Mouse (Mus musculus) ES-E14 (cell line): ENCODE measurements around the gene Zfp652. TPM values are rescaled to one million over a fixed set of nuclear protein-coding genes. Genes with fewer than 3 reads are reported as not detected.

Source experiments
- DNase-seq: peaks from one replicate; pipeline ENCODE4 v3.0.0-alpha.2; 2013; ENCODE audit warnings: low read depth, low spot score
- H3K27ac ChIP-seq: 2 replicates; pipeline ENCODE4 v1.5.1; 2012; ENCODE audit warnings: low read depth, mild to moderate bottlenecking, low read length, moderate library complexity, mixed read lengths; ENCODE audit not compliant: poor library complexity, insufficient read depth, severe bottlenecking
- H3K36me3 ChIP-seq: 2 replicates; pipeline ENCODE4 v1.6.1; 2012; ENCODE audit warnings: mild to moderate bottlenecking, low read length, moderate library complexity, mixed read lengths; ENCODE audit not compliant: control insufficient read depth, poor library complexity, insufficient read depth, severe bottlenecking
- H3K4me1 ChIP-seq, 2 experiments: fragments of 150-350 bp in 1 of 2; sonication (generic) in 1 of 2; 2 replicates each; pipeline ENCODE4 v1.6.1; 2012; ENCODE audit warnings: low read length in 2 of 2, mild to moderate bottlenecking in 1 of 2, mixed read lengths in 1 of 2; ENCODE audit not compliant: control insufficient read depth in 2 of 2, insufficient read depth in 2 of 2, poor library complexity in 1 of 2
- H3K4me3 ChIP-seq, 2 experiments: fragments of 150-350 bp in 1 of 2; sonication (generic) in 1 of 2; 2 replicates each; pipeline ENCODE4 v1.5.1; 2012; ENCODE audit warnings: low read length in 2 of 2, low read depth in 1 of 2, mild to moderate bottlenecking in 1 of 2, mixed read lengths in 1 of 2; ENCODE audit not compliant: insufficient read depth in 1 of 2, poor library complexity in 1 of 2, severe bottlenecking in 1 of 2
- H3K9ac ChIP-seq: 2 replicates; pipeline ENCODE4 v1.6.1; 2012; ENCODE audit warnings: low read depth, mild to moderate bottlenecking, low read length, mixed read lengths; ENCODE audit not compliant: poor library complexity, insufficient read depth, severe bottlenecking
- H3K9me3 ChIP-seq: fragments of 150-350 bp; sonication (generic); 2 replicates; pipeline ENCODE4 v1.6.1; 2012; ENCODE audit warnings: low read depth, mild to moderate bottlenecking, low read length; ENCODE audit not compliant: control insufficient read depth, insufficient read depth
- CHD2 ChIP-seq: IDR thresholded peaks from 2 replicates; pipeline ENCODE4 v1.6.1; 2014; ENCODE audit warnings: mild to moderate bottlenecking, low read depth, low read length, inconsistent platforms
- HCFC1 ChIP-seq: IDR thresholded peaks from 2 replicates; pipeline ENCODE4 v1.6.1; 2012; ENCODE audit warnings: low read length, inconsistent platforms, borderline replicate concordance; ENCODE audit not compliant: insufficient read depth
- MAFK ChIP-seq: IDR thresholded peaks from 2 replicates; pipeline ENCODE4 v1.6.1; 2014; ENCODE audit warnings: mild to moderate bottlenecking, low read depth, low read length, inconsistent platforms; ENCODE audit not compliant: insufficient read depth
- ZC3H11A ChIP-seq: IDR thresholded peaks from 2 replicates; pipeline ENCODE4 v1.6.1; 2012; ENCODE audit warnings: low read depth, mild to moderate bottlenecking, inconsistent platforms, low read length, borderline replicate concordance
- ZNF384 ChIP-seq: IDR thresholded peaks from 2 replicates; pipeline ENCODE4 v1.6.1; 2012; ENCODE audit warnings: low read depth, low read length, inconsistent platforms
- in situ Hi-C, 2 experiments: fragments of 600-800 bp; cut with MboI; formaldehyde crosslinking; loops; one replicate each; pipeline ENCODE4 v1.15.1; 2025; ENCODE audit warnings: low sequenced_read_pairs in 2 of 2, inconsistent platforms in 1 of 2; ENCODE audit not compliant: unreplicated experiment in 2 of 2
- total RNA-seq: library from RNA; depleted of rRNA; stranded (reverse); fragments of 300-350 nt; gene quantifications from 2 replicates; pipeline ENCODE4 v1.2.3, GENCODE M21; 2012

Zfp652 gene
- total RNA-seq, 1 experiment: 26.9 TPM

GRCm38 (mm10) chr11:95686031-95686430 is 26.4 kb upstream of the Zfp652 start:
- H3K27ac ChIP-seq: no peak overlapping the region
- DNase-seq: peak; percentile 70
- peaks cover 4 to 16% of the 10 kb centered on the region in 2 experiments; a peak in 1 of 4 replicates for H3K4me1 ChIP-seq
- in situ Hi-C loops: loop anchor here in 1 of 2 experiments (5.0 kb wide), 1 partner anchor 66 kb away; no protein-coding TSS in a partner anchor
- TF ChIP-seq ZC3H11A: peak; percentile 54; the same call in 1 of the 2 replicates
- no peak for TF ChIP-seq ZNF384
- no peaks in the 10 kb centered on the region for H3K9me3 ChIP-seq
- H3K36me3 ChIP-seq: peaks cover 4% of the 10 kb centered on the region
- H3K4me3 ChIP-seq: no peak overlapping the region
- H3K9ac ChIP-seq: no peak overlapping the region; the same call in 1 of the 2 replicates

- no peak for TF ChIP-seq ZC3H11A
- no peak for TF ChIP-seq HCFC1
- TF ChIP-seq CHD2: no peak
- no peak for DNase-seq
- Histone ChIP-seq H3K36me3 (no peaks in the 10 kb centered on the region), H3K4me3 (no peak overlapping the region), H3K4me1 (peaks cover 3 to 12% of the 10 kb centered on the region in 2 experiments; a peak in 1 of 4 replicates), H3K9ac (no peak overlapping the region), H3K9me3 (no peaks in the 10 kb centered on the region), H3K27ac (no peak overlapping the region)
- in situ Hi-C loops: loop anchor here in 1 of 2 experiments (5.0 kb wide), 1 partner anchor 65 kb away; no protein-coding TSS in a partner anchor
Observed at GRCm38 (mm10) chr11:95687084-95687656, 25.3 kb upstream of the Zfp652 start.

- in situ Hi-C loops: loop anchor here in 1 of 2 experiments (5.0 kb wide), 1 partner anchor 64 kb away; no protein-coding TSS in a partner anchor
- TF ChIP-seq ZNF384 (no peak), CHD2 (no peak), HCFC1 (no peak), ZC3H11A (no peak), MAFK (no peak)
- no peaks in the 10 kb centered on the region for H3K36me3 ChIP-seq
- no peak for DNase-seq
- peaks cover 4 to 16% of the 10 kb centered on the region in 2 experiments; a peak in 1 of 4 replicates for H3K4me1 ChIP-seq
- 0 out of 2 replicates have a peak overlapping the region, but pooled peaks have one; percentile 6 for H3K9ac ChIP-seq
- no peak overlapping the region for H3K4me3 ChIP-seq
- no peak overlapping the region for H3K27ac ChIP-seq
- H3K9me3 ChIP-seq: no peaks in the 10 kb centered on the region
Observed at GRCm38 (mm10) chr11:95688515-95688914, 24.0 kb upstream of the Zfp652 start.

- Histone ChIP-seq H3K9me3 (no peaks in the 10 kb centered on the region), H3K27ac (no peak overlapping the region), H3K4me3 (no peak overlapping the region), H3K36me3 (no peaks in the 10 kb centered on the region), H3K9ac (no peak overlapping the region), H3K4me1 (peaks cover 4 to 16% of the 10 kb centered on the region in 2 experiments; a peak in 1 of 4 replicates)
- in situ Hi-C loops: loop anchor here in 1 of 2 experiments (5.0 kb wide), 1 partner anchor 63 kb away; no protein-coding TSS in a partner anchor
- no peak for TF ChIP-seq MAFK
- no peak for DNase-seq
Observed at GRCm38 (mm10) chr11:95688981-95689380, 23.5 kb upstream of the Zfp652 start.

- Histone ChIP-seq H3K9ac (no peak overlapping the region), H3K36me3 (no peaks in the 10 kb centered on the region), H3K9me3 (no peaks in the 10 kb centered on the region), H3K27ac (no peak overlapping the region), H3K4me3 (no peak overlapping the region), H3K4me1 (peaks cover 4 to 16% of the 10 kb centered on the region in 2 experiments; a peak in 1 of 4 replicates)
- in situ Hi-C loops: loop anchor here in 1 of 2 experiments (5.0 kb wide), 1 partner anchor 63 kb away; no protein-coding TSS in a partner anchor
- TF ChIP-seq MAFK (no peak), CHD2 (no peak), ZNF384 (no peak), HCFC1 (no peak), ZC3H11A (no peak)
- no peak for DNase-seq
Observed at GRCm38 (mm10) chr11:95689544-95689943, 22.9 kb upstream of the Zfp652 start.
